Mouse (Mus musculus) forebrain, postnatal 0 days (tissue): ENCODE results near the gene Ppp1r13l. TPM values are rescaled to one million over a fixed set of nuclear protein-coding genes. Genes with fewer than 3 reads are reported as not detected.

Experiments used
- ATAC-seq: fragments of 200-750 bp; cut with Nextera tagmentation; 2 replicates; pipeline ENCODE4 v1.8.0; 2017; ENCODE audit warnings: mild to moderate bottlenecking, moderate library complexity
- DNase-seq: peaks from one replicate; pipeline ENCODE4 v3.0.0-alpha.2; 2015
- H3K27ac ChIP-seq: fragments of 300-500 bp; sonication (generic); 2 replicates; pipeline ENCODE4 v1.5.1; 2014; ENCODE audit warnings: low read depth, mild to moderate bottlenecking, antibody characterized with exemption, low read length, moderate library complexity, mixed read lengths
- H3K27me3 ChIP-seq: fragments of 300-500 bp; sonication (generic); 2 replicates; pipeline ENCODE4 v1.6.1; 2014; ENCODE audit warnings: mild to moderate bottlenecking, low read length, mixed read lengths; ENCODE audit not compliant: insufficient read depth
- H3K36me3 ChIP-seq: fragments of 300-500 bp; sonication (generic); 2 replicates; pipeline ENCODE4 v1.6.1; 2014; ENCODE audit warnings: mild to moderate bottlenecking, moderate library complexity; ENCODE audit not compliant: insufficient read depth
- H3K4me1 ChIP-seq: fragments of 300-500 bp; sonication (generic); 2 replicates; pipeline ENCODE4 v1.6.1; 2014; ENCODE audit warnings: antibody characterized with exemption; ENCODE audit not compliant: insufficient read depth
- H3K4me2 ChIP-seq: fragments of 300-500 bp; sonication (generic); 2 replicates; pipeline ENCODE4 v1.6.1; 2014; ENCODE audit warnings: low read depth, mild to moderate bottlenecking, moderate library complexity
- H3K4me3 ChIP-seq: fragments of 300-500 bp; sonication (generic); 2 replicates; pipeline ENCODE4 v1.5.1; 2014; ENCODE audit warnings: low read depth, low read length, mixed read lengths
- H3K9ac ChIP-seq: fragments of 300-500 bp; sonication (generic); 2 replicates; pipeline ENCODE4 v1.6.1; 2014; ENCODE audit warnings: mild to moderate bottlenecking
- H3K9me3 ChIP-seq: fragments of 300-500 bp; sonication (generic); 2 replicates; pipeline ENCODE4 v1.6.1; 2016; ENCODE audit warnings: low read length
- CTCF ChIP-seq: sonication (generic); IDR thresholded peaks from 2 replicates; pipeline ENCODE4 v1.5.1; 2016; ENCODE audit warnings: antibody characterized with exemption, control low read depth, low read depth
- WGBS: fragments of 180-500 bp; shearing (Covaris S2); extraction: QIAGEN DNeasy Blood & Tissue Kit; methylation state at CpG from one replicate; pipeline ENCODE4 v1.1.7; 2014; 5-methylcytosine and 5-hydroxymethylcytosine counted together
- polyA plus RNA-seq: library from polyadenylated mRNA; unstranded; fragments of >200 nt; fragmentation: Nextera tagmentation; extraction: Ambion mirVana; gene quantifications from 2 replicates; pipeline ENCODE4 v1.2.1, GENCODE M21; 2015
- total RNA-seq: library from RNA; depleted of rRNA; stranded (reverse); fragments of >200 nt; gene quantifications from 2 replicates; pipeline ENCODE4 v1.2.3, GENCODE M21; 2014

Gene Ppp1r13l
- total and polyA plus RNA-seq, 2 experiments from 2014 or later: 0.76 to 2.0 TPM

- H3K9ac ChIP-seq: no peak overlapping the region
- peaks cover 65% of the 10 kb centered on the region for H3K36me3 ChIP-seq
- no peak for ATAC-seq
- no peak for DNase-seq
- no peaks in the 10 kb centered on the region for H3K4me1 ChIP-seq
- no peaks in the 10 kb centered on the region for H3K9me3 ChIP-seq
- 91% methylated on average over 8 of the region's 8 CpGs for WGBS
- H3K27ac ChIP-seq: no peak overlapping the region
- H3K4me2 ChIP-seq: no peak overlapping the region
- no peak for TF ChIP-seq CTCF
- no peak overlapping the region for H3K4me3 ChIP-seq
- no peaks in the 10 kb centered on the region for H3K27me3 ChIP-seq
Observed at GRCm38 (mm10) chr7:19394484-19394883, 34.9 kb downstream of the Ppp1r13l start.

- Histone ChIP-seq H3K4me2 (peak overlapping the region; percentile 44), H3K36me3 (peaks cover 14% of the 10 kb centered on the region), H3K4me1 (no peaks in the 10 kb centered on the region), H3K27me3 (peaks cover 24% of the 10 kb centered on the region), H3K9ac (peak overlapping the region; percentile 33; the same call in 1 of the 2 replicates), H3K9me3 (no peaks in the 10 kb centered on the region), H3K27ac (no peak overlapping the region), H3K4me3 (peak overlapping the region; percentile 19; the same call in 1 of the 2 replicates)
- no peak for DNase-seq
- no peak for TF ChIP-seq CTCF
- WGBS: 3% methylated on average over 27 of the region's 27 CpGs
- peak; percentile 45; the same call in 1 of the 2 replicates for ATAC-seq
Observed at GRCm38 (mm10) chr7:19399496-19400280, 40.1 kb downstream of the Ppp1r13l start.

- ATAC-seq: no peak
- peak; percentile 24; the same call in 1 of the 2 replicates for TF ChIP-seq CTCF
- no peak for DNase-seq
- H3K27me3 ChIP-seq: peaks cover 30% of the 10 kb centered on the region
- H3K9ac ChIP-seq: no peak overlapping the region
- H3K9me3 ChIP-seq: no peaks in the 10 kb centered on the region
- WGBS: 88% methylated on average over 4 of the region's 4 CpGs
- no peak overlapping the region for H3K27ac ChIP-seq
- no peaks in the 10 kb centered on the region for H3K4me1 ChIP-seq
- 0 out of 2 replicates have a peak, but pooled peaks cover 2% of the 10 kb centered on the region for H3K36me3 ChIP-seq
- H3K4me2 ChIP-seq: no peak overlapping the region
- H3K4me3 ChIP-seq: no peak overlapping the region
Observed at GRCm38 (mm10) chr7:19400946-19401345, 41.4 kb downstream of the Ppp1r13l start.

GRCm38 (mm10) chr7:19402535-19403112 lies 43.1 kb downstream of the Ppp1r13l start:
- DNase-seq: no peak
- no peak for TF ChIP-seq CTCF
- H3K9me3 ChIP-seq: no peaks in the 10 kb centered on the region
- WGBS: 88% methylated on average over 9 of the region's 9 CpGs
- H3K36me3 ChIP-seq: no peaks in the 10 kb centered on the region
- H3K9ac ChIP-seq: no peak overlapping the region
- no peaks in the 10 kb centered on the region for H3K4me1 ChIP-seq
- no peak for ATAC-seq
- H3K4me3 ChIP-seq: no peak overlapping the region
- peaks cover 33% of the 10 kb centered on the region for H3K27me3 ChIP-seq
- no peak overlapping the region for H3K27ac ChIP-seq
- H3K4me2 ChIP-seq: no peak overlapping the region

GRCm38 (mm10) chr7:19403731-19404296 lies 44.3 kb downstream of the Ppp1r13l start, which contains the start of gene Klc3:
TSS of gene Klc3 (minus strand) at chr7:19404104.
- Histone ChIP-seq H3K4me1 (no peaks in the 10 kb centered on the region), H3K9ac (peak within 1 kb of the TSS; percentile 44), H3K36me3 (no peaks in the 10 kb centered on the region), H3K4me2 (peak within 1 kb of the TSS; percentile 89), H3K27me3 (peaks cover 33% of the 10 kb centered on the region), H3K9me3 (no peaks in the 10 kb centered on the region), H3K4me3 (peak within 1 kb of the TSS; percentile 46), H3K27ac (no peak within 1 kb of the TSS)
- ATAC-seq (no peak), DNase-seq (no peak)
- WGBS: 2% methylated on average over 59 of the region's 62 CpGs
- TF ChIP-seq CTCF: no peak

- Histone ChIP-seq H3K27ac (no peak within 1 kb of the TSS), H3K4me1 (no peaks in the 10 kb centered on the region), H3K4me3 (peak within 1 kb of the TSS; percentile 46), H3K9ac (peak within 1 kb of the TSS; percentile 44), H3K27me3 (peaks cover 33% of the 10 kb centered on the region), H3K9me3 (no peaks in the 10 kb centered on the region), H3K36me3 (no peaks in the 10 kb centered on the region), H3K4me2 (peak within 1 kb of the TSS; percentile 89)
- WGBS: 46% methylated on average over 7 of the region's 7 CpGs
- no peak for TF ChIP-seq CTCF
- ATAC-seq (no peak), DNase-seq (no peak)
Observed at GRCm38 (mm10) chr7:19404476-19404875, 44.9 kb downstream of the Ppp1r13l start, which contains the start of gene Ckm. TSS of gene Ckm (plus strand) at chr7:19404776.

- Histone ChIP-seq H3K9me3 (no peaks in the 10 kb centered on the region), H3K9ac (no peak overlapping the region), H3K4me1 (no peaks in the 10 kb centered on the region), H3K36me3 (no peaks in the 10 kb centered on the region), H3K27me3 (peaks cover 33% of the 10 kb centered on the region), H3K27ac (no peak overlapping the region), H3K4me3 (no peak overlapping the region), H3K4me2 (peak overlapping the region; percentile 32)
- DNase-seq (peak; percentile 90), ATAC-seq (peak; percentile 80)
- WGBS: 3% methylated on average over 19 of the region's 19 CpGs
- peak; percentile 95 for TF ChIP-seq CTCF
Observed at GRCm38 (mm10) chr7:19405417-19405816, 45.9 kb downstream of the Ppp1r13l start.
